Mouse (Mus musculus): ENCODE results near the gene Rtp4. TPM values are rescaled to one million over a fixed set of nuclear protein-coding genes. Genes with fewer than 3 reads are reported as not detected.

Rtp4 gene
- polyA plus RNA-seq, 1 experiment from 2014 or later, result 4.8 TPM

DNA sequence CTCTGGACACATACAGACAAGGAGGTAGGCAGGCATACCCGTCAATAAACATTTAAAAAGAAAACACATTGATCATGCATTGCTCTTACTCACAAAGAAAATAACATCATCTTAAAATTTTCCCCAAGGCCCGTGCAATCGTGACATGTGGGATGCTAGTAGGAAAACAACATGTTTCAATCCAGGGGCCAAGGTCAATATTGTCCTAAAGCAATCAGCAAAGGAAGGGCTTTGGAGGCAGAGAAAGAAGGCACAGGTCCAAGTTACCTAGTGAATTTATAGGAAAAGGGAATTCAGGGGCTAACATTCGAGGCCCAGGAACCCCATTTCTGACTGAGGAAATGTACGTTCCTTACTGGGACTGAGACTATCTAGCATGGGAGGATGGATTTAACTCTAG lies 2.9 kb upstream of the Rtp4 start:
- no peak for ATAC-seq (ENCODE audit: low FRiP score, low read depth)
- Histone ChIP-seq H3K9ac (no peak overlapping the region), H3K27ac (replicated peaks) (peak overlapping the region; percentile 90), H3K4me3 (no peak overlapping the region), H3K27me3 (no peaks in the 10 kb centered on the region), H3K9me3 (no peaks in the 10 kb centered on the region), H3K36me3 (no peaks in the 10 kb centered on the region; the same call in 1 of the 2 replicates), H3K4me1 (replicated peaks) (peaks cover 64% of the 10 kb centered on the region), H3K4me2 (peak overlapping the region; percentile 73)
- WGBS, result 85% methylated on average over 5 of the region's 5 CpGs

DNA sequence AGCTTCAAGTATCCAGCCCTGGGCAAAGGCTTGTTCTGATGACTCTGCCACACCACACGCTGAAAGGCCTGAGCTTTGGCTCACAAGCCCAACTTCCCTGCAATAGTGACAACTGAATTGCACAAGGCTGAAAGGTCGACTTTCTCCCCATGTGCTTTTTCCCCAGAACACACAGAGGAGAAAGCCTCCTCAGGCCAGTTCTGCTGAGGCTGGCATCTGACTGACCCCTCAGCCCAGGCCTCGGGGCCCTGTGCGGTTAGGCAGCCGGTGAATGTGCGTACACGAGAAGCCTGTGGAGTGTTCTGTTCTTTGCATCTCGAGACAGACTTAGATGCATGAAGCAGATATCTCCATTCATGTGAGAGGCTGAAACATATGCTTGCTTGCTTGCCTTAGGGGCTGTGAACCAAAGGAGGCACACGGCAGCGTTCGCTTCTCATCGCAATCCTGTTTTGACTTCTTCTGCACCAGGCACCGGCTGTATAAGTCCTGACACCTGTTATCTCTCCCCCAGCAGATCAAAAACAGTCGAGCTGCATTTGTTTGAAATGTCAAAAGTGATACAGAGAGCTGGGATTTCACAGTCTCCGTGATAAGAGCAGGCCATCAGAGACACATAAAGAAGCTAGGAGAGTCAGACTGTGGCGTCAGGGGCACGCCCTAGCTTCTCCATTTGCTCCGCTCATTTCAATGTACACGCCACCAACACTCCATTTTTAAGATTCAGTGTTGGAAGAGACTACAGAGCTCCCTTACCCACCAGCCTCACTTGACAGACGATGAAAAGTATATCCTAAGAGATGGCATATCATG lies 2.1 kb upstream of the Rtp4 start:
- no peaks in the 10 kb centered on the region for H3K27me3 ChIP-seq
- no peaks in the 10 kb centered on the region for H3K9me3 ChIP-seq
- no peak overlapping the region for H3K9ac ChIP-seq
- peaks cover 71% of the 10 kb centered on the region for H3K4me1 ChIP-seq (replicated peaks)
- peak overlapping the region; percentile 12 for H3K4me3 ChIP-seq
- no peaks in the 10 kb centered on the region for H3K36me3 ChIP-seq
- 41% methylated on average over 20 of the region's 20 CpGs for WGBS
- H3K27ac ChIP-seq (replicated peaks), result peak overlapping the region; percentile 90
- H3K4me2 ChIP-seq, result peak overlapping the region; percentile 73
- no peak for ATAC-seq (ENCODE audit: low FRiP score, low read depth)

DNA sequence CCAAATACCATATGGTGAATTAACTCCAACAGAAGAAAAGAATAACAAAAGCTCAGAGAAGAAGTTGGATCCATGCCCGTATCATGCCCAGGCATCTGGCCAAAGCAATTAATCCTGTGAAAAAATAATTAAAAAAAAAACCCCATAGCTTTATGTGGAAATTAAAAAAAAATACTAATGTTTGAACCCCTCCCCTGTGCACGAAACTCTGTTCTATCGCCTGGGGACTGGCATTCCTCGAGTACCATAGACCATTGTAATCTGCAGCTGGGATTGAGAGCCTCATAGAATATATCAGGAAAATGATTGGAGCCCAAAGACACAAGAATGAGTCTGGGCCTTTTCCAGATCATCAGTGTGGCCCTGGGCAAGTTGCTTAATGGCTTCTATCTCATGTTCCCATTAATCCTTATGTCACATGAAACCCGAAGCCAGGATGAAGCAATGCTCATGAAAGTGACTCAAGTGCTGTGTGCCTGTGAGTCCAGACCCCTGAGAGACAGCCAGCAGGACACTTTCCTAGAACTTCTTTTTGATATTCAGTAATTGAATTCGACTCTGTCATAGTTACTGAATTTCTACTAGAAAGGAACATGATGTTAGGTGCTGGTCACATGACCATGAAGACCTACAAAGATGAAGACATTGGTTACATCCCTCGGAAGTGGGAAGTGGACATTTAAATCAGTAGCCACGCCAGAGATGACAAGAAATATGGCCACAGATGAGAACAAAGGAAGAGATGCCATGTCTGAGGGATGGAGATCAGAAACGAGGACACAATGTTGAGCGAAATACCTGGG lies 1.3 kb upstream of the Rtp4 start:
- peak overlapping the region; percentile 47 for H3K4me3 ChIP-seq
- H3K4me1 ChIP-seq (replicated peaks), result peaks cover 73% of the 10 kb centered on the region
- 50% methylated on average over 10 of the region's 10 CpGs for WGBS
- no peaks in the 10 kb centered on the region for H3K36me3 ChIP-seq
- peak overlapping the region; percentile 90 for H3K27ac ChIP-seq (replicated peaks)
- no peaks in the 10 kb centered on the region for H3K9me3 ChIP-seq
- no peaks in the 10 kb centered on the region for H3K27me3 ChIP-seq
- peak overlapping the region; percentile 73 for H3K4me2 ChIP-seq
- ATAC-seq (ENCODE audit: low FRiP score, low read depth), result 0 out of 2 replicates have a peak, but pooled peaks have one; percentile 10
- no peak overlapping the region for H3K9ac ChIP-seq

DNA sequence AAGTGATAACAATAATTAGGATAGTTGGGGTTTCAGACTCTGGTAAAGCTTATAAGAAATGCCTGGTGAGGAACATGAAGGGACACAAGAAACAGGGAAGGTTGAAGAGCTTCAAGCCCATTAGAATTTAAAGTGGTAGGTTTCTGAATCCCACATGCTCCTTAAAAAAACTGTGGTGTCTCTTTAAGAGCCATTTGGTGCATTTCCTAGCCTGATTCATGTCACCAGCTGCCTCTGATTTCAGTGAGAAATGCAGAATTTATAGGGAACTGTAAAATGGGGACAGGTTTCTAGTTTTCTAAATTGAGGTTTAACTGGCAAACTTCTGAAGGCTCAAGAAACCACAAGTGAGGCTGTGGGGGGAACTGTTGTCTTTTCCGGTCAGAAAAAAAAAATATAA lies 320 bp upstream of the Rtp4 start:
- no peaks in the 10 kb centered on the region for H3K36me3 ChIP-seq
- H3K27ac ChIP-seq (replicated peaks), result peak overlapping the region; percentile 90
- peak overlapping the region; percentile 47 for H3K4me3 ChIP-seq
- peak overlapping the region; percentile 73 for H3K4me2 ChIP-seq
- no peak for ATAC-seq (ENCODE audit: low FRiP score, low read depth)
- no peaks in the 10 kb centered on the region for H3K9me3 ChIP-seq
- H3K9ac ChIP-seq, result peak overlapping the region; percentile 64
- peaks cover 73% of the 10 kb centered on the region for H3K4me1 ChIP-seq (replicated peaks)
- no peaks in the 10 kb centered on the region for H3K27me3 ChIP-seq
- 12% methylated on average over 1 of the region's 1 CpGs for WGBS

DNA sequence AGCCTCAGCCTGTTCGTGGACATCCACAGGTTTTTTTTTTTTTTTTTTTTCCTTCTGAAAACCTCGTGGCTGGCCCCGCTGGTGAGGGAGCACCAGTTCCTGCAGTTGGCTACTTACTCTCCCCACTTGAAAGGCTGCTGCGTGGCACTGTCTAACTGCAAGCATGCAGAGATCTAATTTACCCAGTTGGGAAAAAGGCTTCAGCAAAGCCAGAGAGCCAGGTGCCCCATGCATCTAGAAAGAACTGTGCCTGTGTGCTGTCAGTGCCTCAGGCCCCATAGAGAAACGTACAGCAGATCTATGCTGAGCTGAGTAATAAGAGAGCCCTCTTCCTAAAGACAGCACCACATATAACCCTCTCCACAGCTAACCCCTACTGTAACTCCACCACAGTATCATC lies 1.0 kb downstream of the Rtp4 start:
- Histone ChIP-seq H3K4me3 (peak overlapping the region; percentile 47), H3K9ac (peak overlapping the region; percentile 64; the same call in 1 of the 2 replicates), H3K27ac (replicated peaks) (peak overlapping the region; percentile 90), H3K36me3 (no peaks in the 10 kb centered on the region), H3K27me3 (no peaks in the 10 kb centered on the region), H3K9me3 (no peaks in the 10 kb centered on the region), H3K4me2 (peak overlapping the region; percentile 73), H3K4me1 (replicated peaks) (peaks cover 69% of the 10 kb centered on the region)
- ATAC-seq (ENCODE audit: low FRiP score, low read depth), result 0 out of 2 replicates have a peak, but pooled peaks have one; percentile 7
- WGBS, result 9% methylated on average over 5 of the region's 5 CpGs

DNA sequence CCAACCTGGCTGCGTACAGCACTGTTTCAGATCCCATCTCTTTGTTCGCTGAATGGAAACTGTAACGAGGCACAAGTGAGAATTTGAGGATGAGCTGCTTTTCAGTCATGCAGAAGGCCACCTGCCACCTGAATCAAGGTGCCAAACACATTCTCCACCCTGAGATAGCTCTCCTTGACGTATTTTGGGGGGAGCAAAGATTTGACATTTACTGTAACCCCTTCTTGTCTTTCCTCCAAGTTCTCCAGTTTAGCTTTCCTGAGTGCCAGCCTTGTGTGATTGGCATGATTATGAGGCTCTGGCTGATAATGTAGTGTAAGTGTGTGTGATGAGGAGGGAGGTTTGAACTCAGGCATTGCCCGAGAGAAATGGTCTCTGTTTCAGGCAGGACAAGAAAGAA lies 2.0 kb downstream of the Rtp4 start:
- WGBS, result 71% methylated on average over 5 of the region's 5 CpGs
- Histone ChIP-seq H3K9me3 (no peaks in the 10 kb centered on the region), H3K4me2 (no peak overlapping the region), H3K4me1 (replicated peaks) (peaks cover 59% of the 10 kb centered on the region), H3K4me3 (no peak overlapping the region), H3K9ac (no peak overlapping the region), H3K36me3 (no peaks in the 10 kb centered on the region), H3K27ac (replicated peaks) (no peak overlapping the region), H3K27me3 (no peaks in the 10 kb centered on the region)
- no peak for ATAC-seq (ENCODE audit: low FRiP score, low read depth)

DNA sequence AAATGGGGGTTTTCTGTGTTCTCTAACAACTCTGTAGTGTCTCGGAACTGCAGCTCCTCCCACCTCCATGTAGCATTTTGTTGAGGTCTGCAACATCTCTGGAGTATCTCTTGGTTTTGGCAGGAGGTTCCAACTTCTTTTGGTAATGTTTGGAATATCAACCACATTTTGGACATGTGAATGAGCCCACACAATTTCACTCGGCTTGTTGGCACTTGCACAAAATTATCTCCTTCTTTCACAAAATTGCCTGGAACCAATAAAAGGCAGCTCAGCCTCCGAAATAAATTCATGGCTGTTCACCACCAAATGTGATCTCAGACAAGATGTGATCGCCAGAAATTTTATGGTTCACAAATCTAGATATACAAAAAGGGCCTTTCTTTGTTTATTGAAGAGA lies 9.1 kb downstream of the Rtp4 start:
- Histone ChIP-seq H3K36me3 (no peaks in the 10 kb centered on the region), H3K9me3 (no peaks in the 10 kb centered on the region), H3K4me1 (replicated peaks) (no peaks in the 10 kb centered on the region), H3K27me3 (no peaks in the 10 kb centered on the region), H3K4me3 (no peak overlapping the region), H3K27ac (replicated peaks) (no peak overlapping the region), H3K4me2 (no peak overlapping the region), H3K9ac (no peak overlapping the region)
- 74% methylated on average over 4 of the region's 4 CpGs for WGBS
- ATAC-seq (ENCODE audit: low FRiP score, low read depth), result no peak

DNA sequence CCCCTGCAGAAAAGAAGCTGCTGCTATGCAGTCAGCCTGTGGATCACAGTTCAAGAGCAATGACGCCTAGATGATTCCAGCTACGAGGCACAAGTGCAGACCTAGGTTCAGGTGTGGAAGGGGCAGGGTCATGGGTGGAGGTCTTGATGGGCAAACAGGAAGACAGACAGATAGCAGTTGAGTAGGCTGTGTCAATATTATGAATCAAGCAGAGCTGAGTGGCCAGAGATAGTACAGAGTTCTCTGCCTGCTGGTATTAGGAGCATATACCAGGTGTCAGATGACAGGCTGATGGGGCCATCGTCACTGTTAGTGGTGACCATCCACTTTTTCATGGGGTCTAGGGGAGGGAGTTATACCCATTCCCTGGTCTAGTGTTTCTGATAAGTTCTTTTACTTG lies 13.6 kb downstream of the Rtp4 start:
- WGBS, result 86% methylated on average over 3 of the region's 3 CpGs
- H3K27ac ChIP-seq (replicated peaks), result no peak overlapping the region
- no peaks in the 10 kb centered on the region for H3K36me3 ChIP-seq
- H3K4me2 ChIP-seq, result no peak overlapping the region
- ATAC-seq (ENCODE audit: low FRiP score, low read depth), result no peak
- no peaks in the 10 kb centered on the region for H3K27me3 ChIP-seq
- H3K4me3 ChIP-seq, result no peak overlapping the region
- no peaks in the 10 kb centered on the region for H3K4me1 ChIP-seq (replicated peaks)
- H3K9ac ChIP-seq, result no peak overlapping the region
- H3K9me3 ChIP-seq, result no peaks in the 10 kb centered on the region

DNA sequence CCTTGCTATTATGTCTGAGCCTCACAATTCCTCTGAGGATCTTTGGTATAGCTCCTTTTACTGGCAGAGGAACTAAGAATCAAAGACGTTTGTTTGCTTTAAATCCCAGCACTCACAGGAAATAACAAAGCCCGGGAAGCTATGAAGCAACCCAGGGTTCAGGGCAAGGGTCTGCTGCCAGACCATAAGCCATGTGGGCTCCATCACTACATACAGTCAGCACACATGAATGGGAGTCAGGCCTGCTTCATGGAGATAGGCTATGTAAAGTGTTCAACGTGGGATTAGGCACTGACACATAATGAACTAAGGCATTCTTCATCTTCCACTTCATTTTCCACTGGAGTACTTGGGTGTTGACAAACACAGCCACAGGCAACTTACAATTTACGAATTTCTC lies 21.0 kb downstream of the Rtp4 start:
- no peaks in the 10 kb centered on the region for H3K36me3 ChIP-seq
- no peak for ATAC-seq (ENCODE audit: low FRiP score, low read depth)
- WGBS, result 66% methylated on average over 4 of the region's 4 CpGs
- no peak overlapping the region for H3K9ac ChIP-seq
- H3K9me3 ChIP-seq, result no peaks in the 10 kb centered on the region
- no peak overlapping the region for H3K4me2 ChIP-seq
- no peaks in the 10 kb centered on the region for H3K27me3 ChIP-seq
- no peaks in the 10 kb centered on the region for H3K4me1 ChIP-seq (replicated peaks)
- no peak overlapping the region for H3K4me3 ChIP-seq
- no peak overlapping the region for H3K27ac ChIP-seq (replicated peaks)

DNA sequence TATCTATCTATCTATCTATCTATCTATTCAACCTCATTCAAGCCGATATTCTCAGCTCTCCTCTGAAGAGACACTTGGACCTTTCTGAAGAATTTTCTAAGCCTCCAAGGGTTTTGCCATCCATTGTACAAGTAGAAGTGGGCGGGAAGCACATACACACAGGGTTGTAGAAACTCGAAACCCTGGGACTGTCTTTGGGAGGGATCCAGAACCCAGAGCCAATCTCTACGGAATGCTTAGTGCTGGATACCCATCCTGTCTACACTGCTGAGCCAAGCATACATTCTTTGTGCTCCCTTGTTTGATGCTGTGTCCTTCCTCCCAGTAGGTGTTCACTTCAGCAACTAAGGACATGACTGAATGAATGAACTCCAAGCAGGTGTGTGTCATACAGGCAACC lies 22.8 kb downstream of the Rtp4 start:
- H3K4me1 ChIP-seq (replicated peaks), result no peaks in the 10 kb centered on the region
- no peaks in the 10 kb centered on the region for H3K9me3 ChIP-seq
- H3K4me3 ChIP-seq, result no peak overlapping the region
- 77% methylated on average over 4 of the region's 4 CpGs for WGBS
- no peak for ATAC-seq (ENCODE audit: low FRiP score, low read depth)
- H3K36me3 ChIP-seq, result no peaks in the 10 kb centered on the region
- H3K9ac ChIP-seq, result no peak overlapping the region
- no peaks in the 10 kb centered on the region for H3K27me3 ChIP-seq
- H3K4me2 ChIP-seq, result no peak overlapping the region
- H3K27ac ChIP-seq (replicated peaks), result no peak overlapping the region

DNA sequence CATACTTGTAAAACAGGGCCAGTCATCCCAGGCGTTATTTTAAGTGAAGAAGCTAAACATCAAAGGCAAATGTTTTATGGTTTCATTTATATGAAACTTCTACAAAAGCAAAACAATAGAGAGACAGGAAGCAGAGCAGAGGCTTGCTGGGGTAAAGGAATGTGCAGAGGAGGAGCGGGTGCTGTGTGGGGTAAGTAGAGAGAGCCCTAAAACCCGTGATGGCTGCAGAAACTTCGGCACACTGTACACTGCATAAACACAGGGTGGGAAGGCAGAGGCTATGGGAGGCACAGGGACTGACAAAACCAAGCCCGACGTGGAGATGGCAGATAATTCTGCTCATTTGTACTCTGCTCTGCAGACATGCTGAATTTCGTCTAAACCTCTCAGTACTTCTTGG lies 24.3 kb downstream of the Rtp4 start:
- 65% methylated on average over 7 of the region's 7 CpGs for WGBS
- ATAC-seq (ENCODE audit: low FRiP score, low read depth), result no peak
- Histone ChIP-seq H3K4me1 (replicated peaks) (no peaks in the 10 kb centered on the region), H3K36me3 (no peaks in the 10 kb centered on the region), H3K4me3 (no peak overlapping the region), H3K4me2 (no peak overlapping the region), H3K9ac (no peak overlapping the region), H3K27me3 (no peaks in the 10 kb centered on the region), H3K9me3 (no peaks in the 10 kb centered on the region), H3K27ac (replicated peaks) (no peak overlapping the region)

DNA sequence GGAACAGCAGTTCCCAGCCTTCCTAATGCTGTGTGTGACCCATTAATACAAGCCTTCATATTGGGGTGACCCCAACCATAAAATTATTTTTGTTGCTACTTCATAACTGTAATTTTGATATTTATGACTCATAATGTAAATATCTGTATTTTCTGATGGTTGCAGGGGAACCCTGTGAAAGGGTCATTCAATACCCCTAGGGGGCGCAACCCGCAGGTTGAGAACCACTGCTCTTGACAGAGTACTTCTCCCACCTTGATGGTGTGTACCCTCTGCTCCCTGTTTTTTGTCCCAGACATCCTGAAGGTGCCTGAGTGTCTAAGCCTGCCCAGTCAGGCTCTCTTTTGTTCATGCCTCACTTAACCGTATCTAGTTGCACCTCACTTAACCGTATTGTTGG lies 27.7 kb downstream of the Rtp4 start:
- H3K4me1 ChIP-seq (replicated peaks), result 0 out of 2 replicates have a peak, but pooled peaks cover 2% of the 10 kb centered on the region
- no peak overlapping the region for H3K4me3 ChIP-seq
- H3K4me2 ChIP-seq, result no peak overlapping the region
- H3K9me3 ChIP-seq, result no peaks in the 10 kb centered on the region
- H3K9ac ChIP-seq, result no peak overlapping the region
- WGBS, result 84% methylated on average over 4 of the region's 4 CpGs
- H3K27ac ChIP-seq (replicated peaks), result no peak overlapping the region
- H3K36me3 ChIP-seq, result no peaks in the 10 kb centered on the region
- no peaks in the 10 kb centered on the region for H3K27me3 ChIP-seq
- no peak for ATAC-seq (ENCODE audit: low FRiP score, low read depth)
